In genomic region chr3:18707730-18708129, GRCm38 (mm10) we compare ENCODE assay signal across 21 mouse cellular contexts.
DNase-seq lines count a peak whose midpoint lies in the region; ATAC-seq and TF ChIP-seq lines count a peak whose summit lies in the region.
"Had no signal": no experiment of that assay in that cellular context is flagged by ENCODE, and none has a peak within 500 bp of the region (broad histone marks: within the 10 kb centered on the region; RNA-seq: fewer than 3 reads in every experiment).

No protein-coding gene starts in this region.

- H3K36me3 ChIP-seq in forebrain, embryonic 14.5 days (ENCODE audit: control insufficient read depth, insufficient read depth, low read length), result no peaks in the 10 kb centered on the region
- no peaks in the 10 kb centered on the region for H3K36me3 ChIP-seq in forebrain, embryonic 12.5 days (replicated peaks)
- no peaks in the 10 kb centered on the region for H3K36me3 ChIP-seq in heart, embryonic 11.5 days (ENCODE audit: control insufficient read depth, insufficient read depth, low read length)
- H3K36me3 ChIP-seq in forebrain, embryonic 16.5 days (ENCODE audit: control insufficient read depth, insufficient read depth), result no peaks in the 10 kb centered on the region
- H3K36me3 ChIP-seq: embryonic facial prominence, embryonic 13.5 days; embryonic facial prominence, embryonic 15.5 days had no signal

- ATAC-seq in forebrain, embryonic 14.5 days, result peak; percentile 62; the same call in 1 of the 2 replicates
- no peak for ATAC-seq in forebrain, embryonic 12.5 days (ENCODE audit: low FRiP score)
- ATAC-seq in heart, embryonic 11.5 days (replicated peaks; ENCODE audit: insufficient number of reproducible peaks, low FRiP score, low TSS enrichment), result 0 out of 2 replicates have a peak, but pooled peaks have one; percentile 31
- peak; percentile 47; the same call in 1 of the 2 replicates for ATAC-seq in forebrain, embryonic 16.5 days

- H3K9ac ChIP-seq in forebrain, embryonic 14.5 days (ENCODE audit: low read length), result no peak overlapping the region
- no peak overlapping the region for H3K9ac ChIP-seq in forebrain, embryonic 12.5 days
- no peak overlapping the region for H3K9ac ChIP-seq in heart, embryonic 11.5 days (ENCODE audit: low read depth, low read length)
- H3K9ac ChIP-seq in forebrain, embryonic 16.5 days (replicated peaks; ENCODE audit: low read depth, low read length), result no peak overlapping the region
- H3K9ac ChIP-seq: embryonic facial prominence, embryonic 13.5 days; embryonic facial prominence, embryonic 15.5 days had no signal

- H3K27ac ChIP-seq in forebrain, embryonic 14.5 days (ENCODE audit: low read depth, low read length), result no peak overlapping the region
- H3K27ac ChIP-seq in forebrain, embryonic 12.5 days, result no peak overlapping the region
- no peak overlapping the region for H3K27ac ChIP-seq in heart, embryonic 11.5 days (ENCODE audit: low read depth, low read length)
- H3K27ac ChIP-seq in forebrain, embryonic 16.5 days (ENCODE audit: low read length), result no peak overlapping the region
- no peak overlapping the region for H3K27ac ChIP-seq in cerebellum, adult 2 months (ENCODE audit: insufficient read depth, low read length)
- H3K27ac ChIP-seq: embryonic facial prominence, embryonic 13.5 days; embryonic facial prominence, embryonic 15.5 days; gastrocnemius, adult 2 months had no signal

- no peak for TF ChIP-seq POLR2A in brain, embryonic 14.5 days (IDR thresholded peaks at IDR 0.05; ENCODE audit: borderline replicate concordance, extremely low read depth, insufficient read depth, insufficient read length, poor library complexity, severe bottlenecking)
- TF ChIP-seq POLR2A in cerebellum, adult 2 months (IDR thresholded peaks at IDR 0.05; ENCODE audit: borderline replicate concordance, insufficient read depth, low read length), result no peak

- H3K4me3 ChIP-seq in forebrain, embryonic 14.5 days (ENCODE audit: low read depth, low read length), result no peak overlapping the region
- no peak overlapping the region for H3K4me3 ChIP-seq in forebrain, embryonic 12.5 days (replicated peaks)
- no peak overlapping the region for H3K4me3 ChIP-seq in heart, embryonic 11.5 days (ENCODE audit: low read depth, low read length)
- H3K4me3 ChIP-seq in forebrain, embryonic 16.5 days (replicated peaks; ENCODE audit: low read length), result no peak overlapping the region
- no peak overlapping the region for H3K4me3 ChIP-seq in cerebellum, adult 2 months (replicated peaks; ENCODE audit: insufficient read depth, low read depth, low read length)
- H3K4me3 ChIP-seq: embryonic facial prominence, embryonic 13.5 days; embryonic facial prominence, embryonic 15.5 days; erythroblast, embryonic 14.5 days; gastrocnemius, adult 2 months had no signal

- H3K4me1 ChIP-seq in forebrain, embryonic 14.5 days (ENCODE audit: control insufficient read depth, insufficient read depth, low read length), result peaks cover 9% of the 10 kb centered on the region
- H3K4me1 ChIP-seq in forebrain, embryonic 12.5 days, result no peaks in the 10 kb centered on the region; the same call in 1 of the 2 replicates
- H3K4me1 ChIP-seq in heart, embryonic 11.5 days (ENCODE audit: control insufficient read depth, insufficient read depth, low read length), result no peaks in the 10 kb centered on the region
- peaks cover 18% of the 10 kb centered on the region for H3K4me1 ChIP-seq in forebrain, embryonic 16.5 days (replicated peaks; ENCODE audit: control insufficient read depth, insufficient read depth, low read length)
- H3K4me1 ChIP-seq in cerebellum, adult 2 months (ENCODE audit: control insufficient read depth, insufficient read depth, low read length), result no peaks in the 10 kb centered on the region
- H3K4me1 ChIP-seq: embryonic facial prominence, embryonic 13.5 days had no signal

- H3K4me2 ChIP-seq in forebrain, embryonic 14.5 days (ENCODE audit: low read length), result no peak overlapping the region
- H3K4me2 ChIP-seq in forebrain, embryonic 12.5 days, result no peak overlapping the region
- H3K4me2 ChIP-seq in heart, embryonic 11.5 days, result no peak overlapping the region
- no peak overlapping the region for H3K4me2 ChIP-seq in forebrain, embryonic 16.5 days (ENCODE audit: low read length)
- H3K4me2 ChIP-seq: embryonic facial prominence, embryonic 13.5 days; embryonic facial prominence, embryonic 15.5 days had no signal

- peak; percentile 51 for DNase-seq in forebrain, embryonic 14.5 days (ENCODE audit: low spot score)
- no peak for DNase-seq in heart, adult 18-20 months
- DNase-seq in brain, embryonic 14.5 days (ENCODE audit: low read depth), result peak; percentile 68
- no peak for DNase-seq in cerebellum, adult 2 months
- DNase-seq in cerebellum, adult 8-10 months, result no peak
- DNase-seq: adrenal gland, adult 8-10 months; adrenal gland, postnatal 14 days; adrenal gland, postnatal 36 days; cerebellum, adult 11 months; cerebellum, adult 18-20 months; cerebellum, adult 9-11 months; cerebellum, postnatal 14 days; cerebellum, postnatal 36 days; embryo, embryonic 11 days; gastrocnemius, adult 2 months had no signal

- 74% methylated on average over 3 of the region's 3 CpGs for WGBS in forebrain, embryonic 14.5 days
- WGBS in forebrain, embryonic 12.5 days, result 94% methylated on average over 3 of the region's 3 CpGs
- WGBS in heart, embryonic 11.5 days (ENCODE audit: insufficient replicate concordance), result 79% methylated on average over 3 of the region's 3 CpGs
- WGBS in forebrain, embryonic 16.5 days, result 78% methylated on average over 3 of the region's 3 CpGs
- WGBS in cerebellum, adult 2 months, result 97% methylated on average over 3 of the region's 3 CpGs

- H3K27me3 ChIP-seq in forebrain, embryonic 14.5 days (replicated peaks; ENCODE audit: control insufficient read depth, insufficient read depth, low read length), result no peaks in the 10 kb centered on the region
- no peaks in the 10 kb centered on the region for H3K27me3 ChIP-seq in forebrain, embryonic 12.5 days
- no peaks in the 10 kb centered on the region for H3K27me3 ChIP-seq in heart, embryonic 11.5 days (ENCODE audit: control insufficient read depth, insufficient read depth, low read length)
- H3K27me3 ChIP-seq in forebrain, embryonic 16.5 days (replicated peaks; ENCODE audit: control insufficient read depth, insufficient read depth, low read length), result no peaks in the 10 kb centered on the region
- H3K27me3 ChIP-seq in cerebellum, adult 2 months (ENCODE audit: control insufficient read depth, insufficient read depth, low read length), result no peaks in the 10 kb centered on the region
- H3K27me3 ChIP-seq: embryonic facial prominence, embryonic 13.5 days; embryonic facial prominence, embryonic 15.5 days had no signal

- no peaks in the 10 kb centered on the region for H3K9me3 ChIP-seq in forebrain, embryonic 14.5 days (replicated peaks; ENCODE audit: control insufficient read depth, low read length)
- H3K9me3 ChIP-seq in forebrain, embryonic 12.5 days, result no peaks in the 10 kb centered on the region
- no peaks in the 10 kb centered on the region for H3K9me3 ChIP-seq in heart, embryonic 11.5 days (replicated peaks; ENCODE audit: control insufficient read depth, low read length)
- no peaks in the 10 kb centered on the region for H3K9me3 ChIP-seq in forebrain, embryonic 16.5 days (ENCODE audit: control insufficient read depth, low read length)
- H3K9me3 ChIP-seq: embryonic facial prominence, embryonic 13.5 days; embryonic facial prominence, embryonic 15.5 days had no signal

- no peak for TF ChIP-seq CTCF in brain, embryonic 14.5 days (IDR thresholded peaks at IDR 0.05; ENCODE audit: borderline replicate concordance, extremely low read depth, insufficient read depth, insufficient read length)
- no peak for TF ChIP-seq CTCF in cerebellum, adult 2 months (IDR thresholded peaks at IDR 0.05; ENCODE audit: borderline replicate concordance, insufficient read depth, low read depth, low read length)

Comparison
In these comparisons a context has a peak if more than half of its experiments do, and no peak if none do; other contexts are left out.
1. DNase-seq: peak in forebrain, embryonic 14.5 days (single experiment) and brain, embryonic 14.5 days (single experiment); none in heart, adult 18-20 months (0 of 2), cerebellum, adult 2 months (0 of 2) and cerebellum, adult 8-10 months (single experiment).